Mouse (Mus musculus): ENCODE data around the gene Parp12. TPM values are rescaled to one million over a fixed set of nuclear protein-coding genes. Genes with fewer than 3 reads are reported as not detected.

Parp12 gene
- polyA plus RNA-seq, 1 experiment: not detected

DNA sequence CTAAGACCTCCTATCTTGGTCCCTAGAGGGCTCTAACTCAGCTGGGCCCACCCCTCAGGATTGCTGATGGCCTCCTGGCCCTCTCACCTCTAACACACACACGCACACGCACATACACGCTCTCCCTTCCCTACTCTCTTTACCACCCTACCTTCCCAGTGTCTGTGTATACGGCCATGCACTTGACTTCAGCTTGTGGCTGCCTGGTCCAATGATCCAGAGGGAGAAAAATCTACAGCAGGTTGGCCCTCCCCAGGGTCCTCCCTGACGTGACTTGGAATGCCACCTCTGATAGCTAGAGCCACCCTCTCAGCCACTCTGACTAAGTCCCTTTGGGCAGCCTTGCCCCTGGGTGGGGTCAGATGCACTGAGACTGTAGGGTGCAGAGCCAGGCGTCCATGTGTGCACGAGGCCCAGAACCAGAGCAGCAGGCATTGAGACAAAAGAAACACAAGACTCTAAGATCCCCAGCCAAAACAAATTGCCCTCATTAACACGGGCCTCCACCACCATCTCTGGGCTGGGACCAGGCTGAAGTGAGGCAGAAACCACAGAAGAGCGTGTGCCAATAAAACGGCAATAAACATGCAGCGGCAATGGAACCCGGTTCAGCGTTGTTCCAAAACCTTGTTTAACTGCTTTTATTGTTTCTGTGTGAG, 63.8 kb downstream of the Parp12 start:
- 76% methylated on average over 13 of the region's 13 CpGs for WGBS
- H3K4me1 ChIP-seq (ENCODE audit: control insufficient read depth, insufficient read depth, low read length): peaks cover 18% of the 10 kb centered on the region
- H3K4me3 ChIP-seq (ENCODE audit: insufficient read depth, low read depth, low read length): no peak overlapping the region
- TF ChIP-seq CTCF (IDR thresholded peaks at IDR 0.05; ENCODE audit: insufficient read depth, low read depth, low read length) (no peak), POLR2A (IDR thresholded peaks at IDR 0.05; ENCODE audit: insufficient read depth, low read depth, low read length) (no peak)
- H3K27ac ChIP-seq (ENCODE audit: insufficient read depth, low read depth, low read length): no peak overlapping the region

DNA sequence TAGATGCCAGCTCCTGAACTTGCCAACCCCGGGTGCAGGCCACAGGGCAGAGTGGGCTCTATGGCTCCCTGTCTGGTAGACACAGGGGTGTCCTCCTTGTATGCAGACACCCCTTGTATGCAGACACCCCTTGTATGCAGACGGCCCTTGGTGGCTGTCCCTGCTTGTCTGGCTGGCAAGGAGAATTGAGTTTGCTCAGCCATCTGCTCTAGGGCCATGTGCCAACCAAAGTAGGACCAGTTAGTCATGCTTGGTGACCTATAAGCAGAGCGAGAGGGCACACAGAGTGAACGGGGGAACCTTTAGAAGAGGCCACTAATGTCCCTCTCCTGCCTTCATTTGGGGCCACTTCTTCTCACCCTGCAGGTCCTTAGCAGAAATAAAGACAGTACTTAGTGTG, 65.5 kb downstream of the Parp12 start:
- Histone ChIP-seq H3K4me1 (ENCODE audit: control insufficient read depth, insufficient read depth, low read length) (peaks cover 18% of the 10 kb centered on the region), H3K27ac (ENCODE audit: insufficient read depth, low read depth, low read length) (no peak overlapping the region), H3K4me3 (ENCODE audit: insufficient read depth, low read depth, low read length) (no peak overlapping the region)
- TF ChIP-seq CTCF (IDR thresholded peaks at IDR 0.05; ENCODE audit: insufficient read depth, low read depth, low read length): no peak
- no peak for TF ChIP-seq POLR2A (IDR thresholded peaks at IDR 0.05; ENCODE audit: insufficient read depth, low read depth, low read length)
- WGBS: 81% methylated on average over 4 of the region's 4 CpGs

DNA sequence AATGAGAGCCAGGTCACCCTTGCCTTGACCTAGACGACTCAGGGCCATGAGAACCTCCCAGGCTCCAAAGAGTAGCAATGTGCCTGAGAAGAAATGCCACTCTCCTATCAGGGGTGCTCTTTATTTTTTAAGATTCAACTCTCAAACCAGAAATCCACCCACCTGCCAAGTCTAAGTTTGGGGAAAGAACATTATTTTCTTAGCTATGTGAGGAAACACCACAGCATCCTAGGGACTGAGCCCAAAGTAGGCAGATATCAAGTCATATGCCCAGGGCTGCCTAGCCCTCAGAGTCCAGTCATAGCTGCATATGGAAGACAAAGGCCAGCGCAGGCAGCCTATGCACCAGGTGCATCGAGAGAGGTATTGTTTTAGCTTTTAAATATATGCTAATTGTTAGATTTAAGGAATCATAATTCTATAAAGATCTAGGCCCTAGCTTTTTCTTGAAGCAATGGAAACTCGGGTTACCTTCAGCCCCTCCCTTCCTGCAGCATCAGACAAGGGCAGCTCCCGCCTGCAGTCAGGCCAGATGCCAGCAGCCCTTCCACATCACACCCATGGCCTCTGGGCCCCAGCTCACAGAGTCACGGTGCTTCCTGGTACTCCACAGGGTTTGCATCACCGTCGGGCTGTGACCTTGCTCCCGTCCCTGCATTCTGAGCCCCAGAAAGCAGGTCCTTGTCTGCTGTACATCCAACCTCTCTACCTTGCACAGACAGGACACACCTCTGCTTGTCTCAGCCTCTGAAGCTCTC, 66.2 kb downstream of the Parp12 start:
- Histone ChIP-seq H3K27ac (ENCODE audit: insufficient read depth, low read depth, low read length) (no peak overlapping the region), H3K4me3 (ENCODE audit: insufficient read depth, low read depth, low read length) (no peak overlapping the region), H3K4me1 (ENCODE audit: control insufficient read depth, insufficient read depth, low read length) (peaks cover 18% of the 10 kb centered on the region)
- TF ChIP-seq CTCF (IDR thresholded peaks at IDR 0.05; ENCODE audit: insufficient read depth, low read depth, low read length) (no peak), POLR2A (IDR thresholded peaks at IDR 0.05; ENCODE audit: insufficient read depth, low read depth, low read length) (no peak)
- WGBS: 83% methylated on average over 9 of the region's 9 CpGs

DNA sequence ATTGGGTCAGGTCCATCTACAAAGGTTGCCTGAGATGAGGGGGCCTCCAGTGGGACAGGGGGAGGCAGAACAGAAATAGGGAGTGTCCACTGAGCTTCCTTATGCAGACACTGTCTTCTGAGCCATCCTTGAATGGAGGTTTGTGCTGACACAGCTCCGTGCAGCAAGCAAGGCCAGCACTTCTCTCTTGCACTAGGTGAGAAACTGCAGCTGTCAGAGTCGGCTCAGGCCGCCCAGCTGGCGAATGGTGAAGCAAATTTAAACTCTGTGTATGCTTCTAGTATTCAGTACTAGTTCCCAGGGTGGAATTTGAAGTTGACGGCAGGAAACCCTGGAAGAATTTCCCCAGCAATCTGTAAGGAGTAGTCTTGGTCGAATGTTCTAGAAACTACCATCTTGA, 67.3 kb downstream of the Parp12 start:
- Histone ChIP-seq H3K27ac (ENCODE audit: insufficient read depth, low read depth, low read length) (no peak overlapping the region), H3K4me3 (ENCODE audit: insufficient read depth, low read depth, low read length) (no peak overlapping the region), H3K4me1 (ENCODE audit: control insufficient read depth, insufficient read depth, low read length) (peaks cover 18% of the 10 kb centered on the region)
- WGBS: 74% methylated on average over 6 of the region's 6 CpGs
- TF ChIP-seq CTCF (IDR thresholded peaks at IDR 0.05; ENCODE audit: insufficient read depth, low read depth, low read length) (no peak), POLR2A (IDR thresholded peaks at IDR 0.05; ENCODE audit: insufficient read depth, low read depth, low read length) (no peak)

DNA sequence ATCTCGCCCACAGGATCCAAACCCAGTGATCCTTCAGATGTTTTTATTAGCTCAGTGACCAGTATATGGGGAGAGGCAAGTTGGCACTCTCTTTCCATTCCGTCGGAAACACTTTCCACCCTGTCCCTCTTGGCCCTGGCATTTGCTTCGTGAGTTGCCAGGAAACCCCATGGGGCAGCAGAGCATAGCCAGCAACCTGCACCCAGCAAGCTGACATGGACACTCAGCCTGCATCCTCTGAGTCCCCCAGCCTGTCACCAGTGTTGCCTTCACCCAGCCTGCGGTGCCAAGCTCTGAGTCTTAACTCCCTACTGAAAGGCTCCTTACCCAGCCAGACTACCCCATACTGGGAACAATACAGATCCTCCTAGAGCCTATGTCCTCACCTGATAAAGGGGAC, 69.0 kb downstream of the Parp12 start:
- 62% methylated on average over 5 of the region's 5 CpGs for WGBS
- 0 out of 2 replicates have a peak, but pooled peaks cover 2% of the 10 kb centered on the region for H3K4me1 ChIP-seq (ENCODE audit: control insufficient read depth, insufficient read depth, low read length)
- TF ChIP-seq POLR2A (IDR thresholded peaks at IDR 0.05; ENCODE audit: insufficient read depth, low read depth, low read length) (no peak), CTCF (IDR thresholded peaks at IDR 0.05; ENCODE audit: insufficient read depth, low read depth, low read length) (no peak)
- no peak overlapping the region for H3K27ac ChIP-seq (ENCODE audit: insufficient read depth, low read depth, low read length)
- H3K4me3 ChIP-seq (ENCODE audit: insufficient read depth, low read depth, low read length): no peak overlapping the region

DNA sequence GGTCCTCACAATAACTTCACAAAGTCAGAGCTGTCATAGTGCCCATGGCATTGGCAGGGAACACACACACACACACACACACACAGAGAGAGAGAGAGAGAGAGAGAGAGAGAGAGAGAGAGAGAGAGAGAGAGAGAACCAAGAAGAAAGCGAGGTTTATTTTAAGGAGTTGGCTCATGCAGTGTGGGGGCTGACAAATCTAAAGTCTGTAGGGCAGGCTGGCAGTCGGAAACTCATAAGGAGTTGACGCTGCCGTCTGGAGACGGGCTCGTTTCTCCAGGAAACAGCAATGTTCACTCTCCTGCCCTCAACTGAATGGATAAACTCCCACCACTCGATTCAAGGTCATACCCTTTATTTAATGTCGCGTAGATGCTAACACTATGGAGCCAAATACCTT, 77.7 kb downstream of the Parp12 start:
- no peak overlapping the region for H3K4me3 ChIP-seq (ENCODE audit: insufficient read depth, low read depth, low read length)
- TF ChIP-seq CTCF (IDR thresholded peaks at IDR 0.05; ENCODE audit: insufficient read depth, low read depth, low read length) (no peak), POLR2A (IDR thresholded peaks at IDR 0.05; ENCODE audit: insufficient read depth, low read depth, low read length) (no peak)
- no peak overlapping the region for H3K27ac ChIP-seq (ENCODE audit: insufficient read depth, low read depth, low read length)
- peaks cover 13% of the 10 kb centered on the region for H3K4me1 ChIP-seq (ENCODE audit: control insufficient read depth, insufficient read depth, low read length)
- 51% methylated on average over 9 of the region's 9 CpGs for WGBS

Other genes starting within 250 kb of the Parp12 start
- not detected in 2 replicates for gene Tbxas1, start 242.9 kb downstream of the Parp12 start, polyA plus RNA-seq (2012; ENCODE audit: insufficient read depth, insufficient read length, low replicate concordance, missing spikeins)
- gene Hipk2, start 242.2 kb downstream of the Parp12 start, polyA plus RNA-seq (2012; ENCODE audit: insufficient read depth, insufficient read length, low replicate concordance, missing spikeins): not detected in 2 replicates
- gene Kdm7a, start 88.4 kb upstream of the Parp12 start, polyA plus RNA-seq (2012; ENCODE audit: insufficient read depth, insufficient read length, low replicate concordance, missing spikeins): 63.2 TPM in 1 of 2 replicates, not detected in the other